Mouse (Mus musculus) spleen, postnatal 14 days (tissue): ENCODE data around the gene Tbk1.

ENCODE experiments used
- DNase-seq, 2 experiments: peaks; one replicate each; pipeline ENCODE4 v3.0.0; 2021 to 2022; ENCODE audit warnings: low spot score in 2 of 2

Gene Tbk1

DNA sequence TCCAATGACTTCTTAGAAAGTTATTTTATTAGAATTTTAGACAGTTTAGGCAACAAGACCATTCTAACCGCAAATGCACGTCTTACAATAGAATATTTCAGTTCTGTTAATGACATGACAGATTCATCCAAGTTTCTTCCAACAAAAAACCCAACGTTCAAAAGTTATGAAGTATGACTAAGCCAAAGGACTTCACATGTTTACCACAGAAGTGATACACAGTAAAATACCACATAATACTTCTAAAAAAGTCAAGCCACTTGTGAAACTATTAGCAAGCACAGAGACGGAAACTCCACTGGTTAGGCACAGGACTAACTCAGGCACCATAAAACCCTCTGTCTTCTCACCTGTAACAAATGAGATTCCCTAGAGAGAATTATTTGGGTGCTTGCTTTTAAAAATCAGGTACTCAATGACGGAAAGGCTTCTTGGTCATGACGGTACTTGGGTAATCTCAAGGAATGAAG lies 819 bp upstream of the Tbk1 start:
- DNase-seq, result no peak

DNA sequence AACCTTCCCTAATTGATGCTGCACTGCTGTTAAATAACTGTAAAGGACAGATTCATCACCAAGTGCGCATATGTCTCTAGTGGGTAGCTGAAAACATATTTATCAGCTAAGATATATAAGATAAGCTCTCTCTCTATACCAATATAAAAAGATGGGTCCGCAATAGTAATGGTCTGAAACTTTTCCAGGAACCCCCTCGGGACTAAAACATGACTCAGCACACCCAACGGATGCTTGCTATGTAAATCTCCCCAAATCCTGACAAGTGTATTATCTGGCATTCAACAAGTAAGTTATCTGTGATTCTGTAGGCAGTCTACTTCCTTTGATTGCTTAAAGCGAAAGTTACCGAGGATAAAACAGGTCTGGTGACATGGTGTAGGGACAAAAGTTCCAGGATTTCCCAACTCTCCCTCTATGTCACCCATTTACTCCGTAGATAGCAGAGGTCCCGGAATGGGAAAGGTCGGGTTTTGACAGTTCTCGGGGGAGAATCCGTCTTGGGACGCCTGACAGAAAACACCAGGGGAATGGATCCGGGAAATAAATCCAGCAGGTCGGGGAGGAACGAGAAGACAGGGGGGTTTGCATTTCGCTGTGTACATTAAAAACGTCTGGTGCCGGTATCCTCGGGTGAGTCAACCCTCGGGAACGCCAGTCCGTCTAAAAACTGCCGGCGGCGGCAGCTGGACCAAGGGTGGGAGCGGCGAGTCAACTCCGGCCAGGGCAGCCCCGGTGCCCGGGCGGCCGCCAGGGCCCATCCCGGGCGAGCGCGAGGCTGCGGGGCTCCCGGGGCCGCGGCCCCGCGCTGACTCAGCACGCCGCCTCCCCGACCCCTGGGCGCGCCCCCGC lies 570 bp downstream of the Tbk1 start:
- peak in 1 of 2 experiments; percentile 20 for DNase-seq

DNA sequence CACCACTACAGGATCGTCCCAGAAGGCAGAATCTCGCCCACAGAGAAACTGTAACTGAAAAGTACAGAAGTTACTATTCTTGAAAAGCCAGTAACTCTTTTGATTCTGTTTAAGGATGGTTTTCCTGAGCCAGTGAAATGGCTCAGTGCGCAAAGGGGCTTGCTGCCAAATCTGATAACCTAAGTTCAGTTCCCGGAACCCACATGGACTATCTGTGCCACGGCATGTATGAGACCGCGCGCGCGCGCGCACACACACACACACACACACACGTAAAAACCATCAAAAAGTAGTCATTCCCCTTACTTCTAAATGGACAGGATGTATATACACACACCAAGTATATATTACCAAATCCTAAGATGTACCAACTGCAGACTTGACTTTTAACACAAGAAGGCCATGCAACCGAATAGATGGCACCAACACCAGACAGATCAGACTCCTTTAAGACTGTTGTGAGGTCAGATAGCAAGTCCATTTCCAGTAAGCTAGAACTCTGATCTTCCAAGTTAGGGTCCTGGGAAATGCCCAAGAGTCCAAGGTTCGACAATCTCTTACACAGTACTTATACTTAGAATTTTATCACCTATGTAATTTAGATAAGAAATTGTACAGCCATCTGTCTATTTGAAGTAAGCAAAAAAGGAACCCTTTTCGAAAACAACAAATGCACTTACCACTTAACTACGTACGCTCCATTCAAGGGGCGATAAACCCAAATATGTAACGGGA lies 1.4 kb downstream of the Tbk1 start:
- DNase-seq, result no peak

DNA sequence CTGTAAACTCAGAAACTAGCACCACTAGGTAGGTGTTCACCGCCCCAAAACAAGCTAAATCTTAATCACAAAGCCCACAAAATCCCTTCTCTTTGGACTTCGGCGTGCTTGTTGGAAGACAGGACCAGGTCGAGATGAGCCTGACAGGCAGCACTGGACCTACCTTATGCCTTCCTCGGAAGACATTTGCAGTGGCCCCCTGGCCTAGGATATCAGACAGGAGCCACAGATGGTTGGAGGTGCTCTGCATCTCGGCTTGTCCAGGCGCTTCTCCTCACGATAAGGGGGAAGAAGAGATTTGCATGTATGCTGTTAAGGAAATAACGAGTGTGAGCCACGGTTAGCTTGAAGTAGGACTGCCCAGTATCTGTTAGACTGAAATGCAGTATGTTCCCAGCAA lies 2.6 kb downstream of the Tbk1 start:
- no peak for DNase-seq

DNA sequence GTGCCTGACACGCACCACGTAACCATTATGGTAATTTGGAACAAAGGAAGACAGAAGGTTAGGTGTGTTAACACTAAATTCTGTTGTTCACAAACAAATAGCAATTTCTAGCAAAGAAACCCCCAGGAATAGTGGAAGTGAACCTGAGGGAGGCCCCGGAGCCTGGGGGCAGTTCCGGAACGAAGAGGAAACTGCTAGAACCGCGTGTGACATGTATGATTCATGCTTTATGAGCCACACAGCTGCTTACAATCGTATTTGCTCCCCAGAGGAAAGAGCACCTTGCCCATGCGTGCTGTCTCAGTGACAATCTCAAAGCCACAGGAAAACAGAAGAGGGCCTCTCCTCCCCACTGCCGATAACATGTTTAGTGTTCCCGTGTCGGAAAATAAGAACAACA lies 3.6 kb downstream of the Tbk1 start:
- no peak for DNase-seq

DNA sequence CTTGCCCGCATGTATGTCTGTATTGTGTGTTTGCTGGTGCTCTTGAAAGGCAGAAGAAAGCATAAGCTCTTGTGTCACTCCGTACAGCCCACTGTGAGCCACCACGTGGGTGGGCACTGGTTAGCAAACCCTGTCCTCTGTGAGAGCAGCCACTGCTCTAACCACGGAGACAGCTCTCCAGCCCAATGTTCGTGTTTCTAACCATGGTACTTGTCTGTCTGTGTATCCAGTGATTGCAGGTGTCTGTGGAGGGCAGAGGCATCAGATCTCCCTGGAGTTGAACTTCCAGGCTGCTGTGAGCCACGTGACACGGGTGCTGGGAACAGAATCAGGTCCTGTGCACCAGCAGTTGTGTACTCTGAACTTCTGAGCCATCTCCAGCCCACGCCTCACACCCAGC lies 4.3 kb downstream of the Tbk1 start:
- DNase-seq, result no peak

DNA sequence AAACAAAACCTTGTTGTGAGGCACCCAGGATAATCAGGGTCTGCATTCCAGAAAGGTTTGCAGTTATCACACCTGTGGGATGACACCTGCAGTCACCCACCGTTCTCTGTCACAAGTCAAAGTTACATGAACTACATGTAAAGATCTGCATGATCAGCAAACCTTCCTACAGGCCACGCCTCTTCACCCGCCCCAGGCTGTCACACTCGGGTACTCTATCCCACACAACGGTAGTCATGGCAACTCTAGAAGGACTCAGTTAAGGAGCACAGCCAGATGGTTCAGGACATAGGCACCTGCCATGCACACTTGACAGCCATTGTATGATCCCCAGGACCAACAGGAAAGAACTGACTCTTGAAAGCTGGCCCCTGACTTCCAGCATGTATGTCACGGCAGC lies 5.2 kb downstream of the Tbk1 start:
- DNase-seq, result no peak

DNA sequence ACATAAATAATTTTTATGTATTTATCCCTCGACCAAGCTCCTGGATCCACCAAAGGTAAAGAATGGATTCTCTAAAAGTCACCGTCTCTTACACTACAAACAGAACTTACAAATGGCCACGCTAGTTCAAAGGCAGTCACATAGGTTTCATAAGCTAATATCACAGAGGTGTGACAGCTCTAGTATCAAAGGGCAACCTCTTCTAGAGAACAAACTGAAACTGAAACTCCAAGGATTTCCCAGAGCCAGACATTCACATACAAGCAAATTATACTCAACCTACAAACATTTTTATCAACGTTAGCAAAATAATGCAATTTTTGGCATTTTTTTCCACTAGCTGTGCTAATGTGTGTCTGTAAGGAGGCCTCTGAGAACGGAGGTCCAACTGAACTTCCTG lies 6.2 kb downstream of the Tbk1 start:
- no peak for DNase-seq

DNA sequence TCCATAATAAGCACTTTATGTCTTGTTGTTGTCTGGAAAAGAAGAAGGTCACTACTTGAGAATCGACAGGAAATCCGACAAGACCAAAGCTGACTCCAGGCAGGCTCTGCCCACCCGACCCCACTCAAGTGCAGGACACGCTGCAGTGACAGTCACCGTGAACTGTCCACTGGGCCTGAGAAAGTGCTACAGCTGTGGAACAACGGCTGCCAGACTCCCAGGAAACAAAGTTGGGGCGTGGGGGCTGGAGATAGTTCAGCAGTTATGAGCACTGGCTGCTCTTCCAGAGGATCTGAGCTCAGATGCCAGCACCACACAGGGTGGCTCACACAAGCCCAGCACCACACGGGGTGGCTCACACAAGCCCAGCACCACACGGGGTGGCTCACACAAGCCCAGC lies 10.2 kb downstream of the Tbk1 start:
- DNase-seq, result no peak

DNA sequence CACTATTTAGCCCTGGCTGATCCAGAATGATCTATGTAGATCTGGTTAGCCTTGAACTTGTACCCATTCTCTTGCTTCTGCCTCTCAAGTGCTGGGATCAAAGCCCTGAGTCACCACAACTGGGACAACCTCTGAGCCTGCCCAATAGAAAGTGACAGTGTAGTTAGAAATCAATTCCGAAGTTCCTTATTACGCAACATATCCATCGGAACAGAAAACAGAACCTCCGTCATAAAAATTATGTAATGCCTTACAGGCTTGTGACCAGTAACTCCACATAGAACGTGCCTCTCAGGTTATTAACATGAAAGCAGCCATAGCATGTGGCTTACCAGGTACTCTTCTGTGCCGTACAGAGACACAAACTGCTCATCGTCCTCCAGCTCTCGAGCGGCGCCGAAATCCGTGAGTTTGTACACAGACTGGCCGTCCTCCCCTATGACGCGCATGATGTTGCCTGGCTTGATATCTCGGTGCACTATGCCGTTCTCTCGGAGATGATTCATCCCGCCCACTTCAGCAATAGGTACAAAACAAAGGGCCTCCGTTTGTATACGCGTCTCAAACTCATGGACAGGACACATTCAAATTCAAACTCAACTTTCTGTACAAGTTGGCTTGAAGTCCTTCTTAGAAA lies 15.0 kb downstream of the Tbk1 start:
- no peak for DNase-seq

DNA sequence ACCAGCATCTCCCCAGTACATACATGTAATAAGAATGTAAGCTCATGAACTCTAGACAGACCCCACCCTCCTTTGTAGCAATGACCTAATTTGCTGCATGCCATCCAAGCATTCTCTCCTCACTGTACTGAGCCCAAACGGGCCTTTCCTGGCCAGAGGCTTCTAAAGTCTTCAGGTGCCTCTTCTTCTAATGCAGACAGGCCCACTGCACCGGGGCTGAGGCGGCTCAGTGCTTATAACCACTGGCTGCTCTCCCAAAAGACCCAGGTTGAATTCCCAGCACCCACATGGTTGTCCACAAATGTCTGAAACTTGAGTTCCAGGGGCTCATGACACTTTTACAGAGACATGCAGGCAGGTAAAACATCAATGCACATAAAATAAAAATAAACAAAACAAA lies 15.6 kb downstream of the Tbk1 start:
- DNase-seq, result no peak

DNA sequence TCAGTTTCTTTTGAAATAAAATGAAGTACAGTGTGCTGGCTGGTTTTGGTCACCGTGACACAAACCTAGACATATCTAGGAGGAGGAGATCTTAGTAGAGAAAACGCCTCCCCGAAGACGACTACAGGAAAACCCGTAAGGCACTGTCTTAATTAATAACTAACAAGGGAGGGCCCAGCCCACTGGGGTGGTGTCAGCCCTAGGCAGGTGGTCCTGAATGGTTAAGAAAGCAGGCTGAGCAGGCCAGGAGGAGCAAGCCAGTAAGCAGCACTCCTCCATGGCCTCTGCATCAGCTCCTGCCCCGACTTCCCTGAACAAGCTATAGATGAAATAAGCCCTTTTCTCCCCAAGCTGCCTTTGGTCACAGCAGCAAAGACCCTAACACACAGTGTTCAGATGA lies 16.8 kb downstream of the Tbk1 start:
- no peak for DNase-seq

DNA sequence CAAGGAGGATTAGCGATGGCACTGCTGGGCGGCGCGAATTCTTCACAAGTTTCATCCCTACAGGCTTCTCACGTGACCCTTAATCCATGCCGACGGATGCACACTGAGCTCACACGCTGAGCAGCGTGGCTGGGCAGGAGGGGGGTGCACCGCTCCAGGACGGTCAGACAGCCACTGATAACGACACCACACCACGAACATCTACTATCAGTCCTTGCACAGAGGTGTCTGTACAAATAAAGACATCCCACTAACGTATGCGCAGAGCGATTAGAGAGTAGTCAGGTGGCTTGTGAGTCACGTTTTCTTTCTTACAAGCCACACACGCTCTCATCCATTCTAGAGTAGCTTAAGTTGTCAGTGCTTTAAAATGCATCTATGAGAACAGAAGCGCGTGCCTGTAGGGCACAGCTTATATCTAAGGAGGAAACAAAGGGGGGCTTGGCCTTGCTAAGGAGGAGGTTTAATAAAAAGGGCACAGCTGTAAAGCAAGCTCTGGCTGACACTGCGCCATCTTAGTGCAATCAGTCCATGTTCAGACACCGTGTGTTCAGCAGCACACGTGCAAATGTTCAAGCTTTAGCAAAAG lies 17.5 kb downstream of the Tbk1 start:
- no peak for DNase-seq

DNA sequence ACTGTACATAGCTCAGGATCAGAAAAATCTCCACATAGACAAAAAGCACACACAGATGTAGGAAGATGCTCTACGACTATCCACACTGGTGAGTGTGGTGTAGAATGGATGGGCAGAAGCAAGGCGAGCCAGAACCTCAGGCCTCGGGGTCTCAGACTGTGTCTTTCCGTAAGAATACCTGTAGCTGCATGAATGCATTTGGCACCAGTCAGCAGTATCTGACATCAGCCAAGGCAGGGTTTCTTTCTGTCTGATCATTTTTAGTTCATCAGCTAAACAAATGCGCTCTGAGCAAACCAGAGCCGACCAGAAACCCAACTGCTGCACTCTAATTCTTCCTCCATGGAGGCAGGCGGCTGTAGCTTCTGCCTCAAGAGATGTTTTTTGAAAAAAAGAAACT lies 18.1 kb downstream of the Tbk1 start:
- DNase-seq, result no peak

DNA sequence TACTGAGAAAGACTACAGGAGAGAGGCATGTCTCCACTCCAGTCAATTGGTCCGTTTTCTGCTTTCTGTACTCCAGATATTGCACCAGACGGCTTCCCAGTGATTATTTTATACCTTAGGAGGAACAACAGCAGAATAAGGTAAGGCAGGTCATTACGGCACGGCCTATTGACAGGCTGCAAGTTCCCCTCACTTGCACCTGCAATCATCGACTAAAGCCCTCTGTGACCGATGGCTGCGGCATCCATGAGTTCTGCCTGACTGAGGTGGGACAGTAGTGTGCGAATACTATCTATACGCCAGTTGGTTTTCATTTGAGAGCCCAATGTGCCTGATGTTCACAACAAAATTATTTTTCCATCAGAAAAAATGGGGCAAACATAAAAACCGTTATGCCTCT lies 18.6 kb downstream of the Tbk1 start:
- DNase-seq, result no peak

DNA sequence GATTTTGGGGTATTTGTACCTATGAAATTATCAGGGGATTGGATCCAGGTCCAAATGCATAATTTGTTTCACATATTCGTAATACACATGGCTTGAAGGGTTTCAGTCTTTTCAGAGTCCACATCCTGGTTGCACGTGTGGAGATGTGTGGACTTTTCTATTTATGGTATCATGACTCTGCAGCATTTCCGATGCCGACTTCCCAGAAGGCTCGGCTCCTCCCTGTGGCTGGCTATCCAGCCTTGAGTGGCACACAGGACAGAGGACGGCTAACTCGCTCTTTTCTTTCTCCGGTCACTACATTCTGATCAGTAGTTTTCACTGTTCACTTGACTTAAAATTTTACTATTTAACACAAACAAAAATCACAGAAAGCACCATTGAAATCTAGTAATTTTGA lies 22.1 kb downstream of the Tbk1 start:
- DNase-seq, result no peak

DNA sequence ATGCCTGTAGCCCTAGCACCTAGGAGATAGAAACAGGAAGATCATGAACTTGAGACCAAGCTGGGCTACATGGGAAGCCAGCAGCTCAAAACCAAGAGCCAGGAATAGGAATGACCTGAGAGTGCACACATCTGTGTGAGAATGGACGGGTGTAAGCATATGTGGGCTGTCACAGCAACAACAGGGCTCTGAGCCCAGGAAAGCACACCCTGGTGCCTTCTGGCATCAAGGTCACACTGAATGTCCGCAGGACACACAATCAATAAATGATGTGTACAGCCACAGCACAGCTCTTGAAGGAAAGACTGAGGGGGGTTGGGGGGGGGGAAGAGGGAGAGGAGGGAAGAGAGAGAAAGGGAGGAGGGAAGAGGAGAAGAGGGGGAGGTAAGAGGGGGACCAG lies 28.4 kb downstream of the Tbk1 start:
- no peak for DNase-seq

DNA sequence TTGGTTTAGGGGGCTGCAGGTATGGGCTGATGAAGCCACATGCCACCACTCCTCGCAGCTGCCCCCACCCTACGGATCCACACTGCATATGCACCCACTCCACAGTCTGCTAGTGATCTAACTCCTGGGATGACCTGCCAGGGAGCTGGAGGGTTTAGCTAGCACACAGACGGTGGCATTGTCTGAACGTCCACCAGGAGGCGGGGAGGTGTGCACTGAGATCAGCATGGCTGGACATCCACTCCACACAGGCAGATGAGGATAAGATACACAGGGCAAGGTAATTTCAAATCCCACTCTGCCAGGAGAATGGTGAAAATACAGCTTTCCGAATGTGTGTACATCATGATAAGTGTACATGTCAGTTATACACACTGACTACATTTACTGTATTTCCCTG lies 30.3 kb downstream of the Tbk1 start:
- DNase-seq, result no peak

DNA sequence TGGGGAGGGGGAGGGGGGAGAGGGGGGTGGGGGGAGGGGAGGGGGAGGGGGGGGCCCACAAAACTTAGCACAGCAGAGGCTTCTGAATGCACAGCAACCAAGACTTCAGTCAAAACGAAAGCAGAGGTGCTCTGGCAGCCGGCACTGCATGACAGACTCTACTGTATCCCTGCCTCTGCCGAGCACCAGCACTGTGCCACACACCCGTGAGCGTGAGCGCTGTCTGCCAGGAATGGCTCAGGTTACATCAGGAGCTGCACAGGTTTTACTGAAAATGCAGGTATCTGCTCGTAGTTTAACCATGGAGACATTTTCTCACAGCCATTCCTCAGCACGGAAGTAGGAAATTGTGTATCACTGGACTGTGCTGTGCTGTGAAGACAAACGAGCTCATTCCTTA lies 36.3 kb downstream of the Tbk1 start:
- DNase-seq, result no peak

DNA sequence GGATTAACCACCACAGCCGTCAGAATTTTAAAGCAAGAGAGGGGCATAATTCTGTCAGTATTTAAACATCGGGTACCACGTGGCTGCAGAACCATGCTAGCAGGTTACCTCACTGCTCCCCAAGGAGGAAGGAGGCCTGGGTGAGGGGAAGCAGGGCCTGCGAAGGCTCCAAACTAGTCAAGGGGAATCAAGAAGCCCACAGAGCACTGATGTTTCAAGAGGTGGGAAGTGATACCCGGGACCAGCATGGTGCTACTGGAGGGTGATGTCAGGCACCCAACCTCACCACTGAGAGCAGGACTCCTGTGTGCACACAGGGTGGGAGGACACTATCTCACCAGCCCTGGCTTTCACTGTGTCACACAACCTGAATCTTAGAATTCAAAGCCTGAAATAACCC lies 36.9 kb downstream of the Tbk1 start:
- no peak for DNase-seq

DNA sequence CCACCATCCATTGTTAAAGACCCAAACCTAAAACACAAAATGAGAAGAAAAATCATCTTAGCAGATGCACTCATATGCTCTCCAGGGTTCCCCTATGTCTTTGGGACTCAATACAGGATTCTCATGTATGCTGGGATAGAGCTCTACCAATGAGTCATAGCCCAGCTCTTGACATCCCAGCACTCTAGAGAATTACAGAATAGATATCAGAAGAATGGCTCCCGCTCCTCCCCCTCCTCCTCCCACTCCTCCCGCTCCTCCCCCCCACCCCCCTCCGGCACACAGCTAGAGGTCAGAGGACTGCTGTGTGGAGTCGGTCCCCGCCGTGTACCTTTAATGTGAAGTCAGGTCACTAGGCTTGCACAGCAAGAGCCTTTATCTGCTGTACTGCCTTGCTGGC lies 39.4 kb downstream of the Tbk1 start:
- DNase-seq, result no peak

DNA sequence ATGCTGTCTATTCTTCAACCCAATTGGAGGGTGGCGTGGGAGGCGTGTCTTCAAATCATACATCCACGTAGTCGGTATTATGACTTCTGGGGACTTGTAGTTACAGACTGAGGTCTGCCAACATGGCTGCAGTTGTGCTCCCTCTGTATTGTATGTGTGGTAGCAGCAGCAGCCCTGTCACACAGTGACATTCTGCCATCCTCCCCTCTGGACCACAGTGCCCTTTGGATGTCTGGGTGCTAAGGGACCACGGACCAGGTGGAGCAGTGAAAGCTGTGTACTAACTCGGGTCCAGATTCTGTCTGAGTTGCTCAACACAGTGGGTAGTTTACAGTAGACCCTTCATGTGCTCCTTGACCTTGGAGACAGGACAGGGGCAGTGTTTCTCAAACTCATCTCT lies 43.0 kb downstream of the Tbk1 start:
- DNase-seq, result no peak

DNA sequence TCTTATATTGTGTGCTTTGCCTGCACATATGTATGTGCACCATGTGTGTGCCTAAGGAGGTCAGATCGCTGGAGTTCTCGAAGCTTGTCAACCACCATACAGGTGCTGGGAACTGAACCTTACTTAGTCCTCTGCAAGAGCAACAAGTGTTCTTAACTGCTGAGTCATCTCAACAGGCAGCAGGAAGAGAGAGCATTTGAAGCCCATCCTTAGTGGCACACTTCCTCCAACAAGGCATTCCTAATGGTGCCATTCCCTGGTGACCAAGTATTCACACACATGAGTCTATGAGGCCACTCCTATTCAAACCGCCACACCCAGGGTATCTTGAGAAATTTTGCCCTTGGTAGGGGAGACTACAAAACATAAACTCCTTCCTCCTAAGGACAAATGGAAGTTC lies 44.4 kb downstream of the Tbk1 start:
- DNase-seq, result no peak
